Mouse (Mus musculus): ENCODE data around the gene Muc2.
A peak's percentile ranks its signal among the peaks of the same experiment; 100 is the strongest.

Gene Muc2

GRCm38 (mm10) chr7:141770988-141771387, 80.8 kb downstream of the Muc2 start:
- DNase-seq: no peak

DNA sequence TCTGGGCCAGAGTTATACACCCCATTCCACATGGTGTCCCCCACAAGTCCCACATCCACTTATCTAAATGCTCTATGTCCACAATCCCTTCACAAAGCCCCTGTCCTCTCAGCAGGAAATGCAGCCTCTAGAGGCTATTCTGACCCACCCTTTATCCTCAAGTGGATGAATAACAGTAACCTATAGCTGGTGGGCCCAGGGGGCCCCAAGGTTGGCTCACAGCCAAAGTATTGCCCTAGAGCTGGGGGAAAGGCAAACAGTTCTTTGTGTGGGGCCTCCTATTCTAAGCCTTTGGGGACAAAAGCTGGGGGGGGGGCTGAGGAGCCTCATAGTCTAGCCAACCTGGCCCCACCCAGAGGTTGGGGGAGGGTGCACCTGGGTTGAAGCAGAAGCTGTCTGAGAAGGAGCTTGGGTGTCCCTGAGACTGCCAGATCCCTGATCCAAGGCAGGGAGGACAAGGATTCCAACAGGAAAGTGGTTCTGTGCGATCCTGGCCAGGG, 82.0 kb downstream of the Muc2 start:
- DNase-seq: no peak

- DNase-seq: no peak
Measured at GRCm38 (mm10) chr7:141774855-141775254, 84.7 kb downstream of the Muc2 start.

GRCm38 (mm10) chr7:141776199-141776598, 86.1 kb downstream of the Muc2 start:
- DNase-seq: no peak

GRCm38 (mm10) chr7:141788677-141789452, 98.7 kb downstream of the Muc2 start, which contains the start of gene Muc5ac:
TSS of gene Muc5ac (plus strand) at chr7:141788972.
- DNase-seq: no peak

DNA sequence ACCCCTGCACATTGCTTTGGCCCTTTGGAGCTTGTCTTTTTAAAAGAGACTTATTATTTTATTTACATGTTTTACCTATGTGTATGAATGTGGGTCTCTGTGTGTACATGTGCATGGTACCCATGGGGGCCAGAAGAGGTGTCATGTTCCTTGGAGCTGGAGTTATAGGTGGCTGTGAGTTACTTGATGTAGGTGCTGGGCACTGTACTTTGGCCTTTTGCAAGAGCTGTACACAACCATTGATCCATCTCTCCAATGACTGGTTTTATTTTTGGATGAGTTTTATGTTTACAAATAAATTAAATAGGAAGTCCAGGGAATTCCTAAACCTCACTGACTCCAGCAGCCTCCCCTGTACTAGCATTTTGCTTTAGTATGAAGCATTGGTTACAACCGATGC, 104.1 kb downstream of the Muc2 start:
- no peak for DNase-seq

GRCm38 (mm10) chr7:141803206-141803605, 113.1 kb downstream of the Muc2 start:
- peak; percentile 18 for DNase-seq

Data from right cerebral cortex, adult 18-20 months (tissue).